Mouse (Mus musculus): ENCODE measurements around the gene Rapgef5.

Gene Rapgef5

GRCm38 (mm10) chr12:117524311-117525013 lies 8.2 kb downstream of the Rapgef5 start:
- ChIA-PET POLR2A (interaction anchor here in 1 of 4 experiments (1.1 to 1.4 kb wide), 2 partner anchors 8 to 49 kb away, joined by 3 read pairs; no protein-coding TSS in a partner anchor), CTCF (no interaction called here)

GRCm38 (mm10) chr12:117527889-117528288 lies 11.6 kb downstream of the Rapgef5 start:
- CTCF ChIA-PET: no interaction called here
- POLR2A ChIA-PET: no interaction called here

GRCm38 (mm10) chr12:117528509-117529145 lies 12.3 kb downstream of the Rapgef5 start:
- ChIA-PET POLR2A (no interaction called here), CTCF (interaction anchor here in 1 of 4 experiments (0.6 kb wide), 1 partner anchor 8 kb away, joined by 3 read pairs; no protein-coding TSS in a partner anchor)

DNA sequence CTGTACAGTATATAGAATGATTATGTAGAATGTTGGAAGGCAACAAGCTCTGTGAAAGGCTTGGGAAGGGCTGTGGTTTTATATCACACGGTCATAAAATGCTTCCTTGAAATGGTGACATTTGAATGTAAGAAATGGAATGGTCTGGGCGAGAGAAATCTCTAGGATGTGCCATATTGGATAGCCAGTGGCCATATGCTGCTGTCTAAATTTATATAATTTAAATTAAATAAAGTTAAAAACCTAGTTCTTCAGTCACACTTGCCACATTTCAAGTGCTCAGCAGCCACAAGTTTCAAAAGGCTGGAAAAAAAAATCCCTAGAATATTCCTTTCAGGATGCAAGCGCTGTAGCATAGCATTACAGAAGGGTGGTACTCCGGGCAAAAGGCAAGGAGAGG lies 14.8 kb downstream of the Rapgef5 start:
- CTCF ChIA-PET: interaction anchor here in 1 of 4 experiments (0.5 kb wide), 1 partner anchor 8 kb away, joined by 3 read pairs; no protein-coding TSS in a partner anchor
- POLR2A ChIA-PET: interaction anchor here in 1 of 4 experiments (0.6 kb wide), 1 partner anchor 117 kb away, joined by 3 read pairs; no protein-coding TSS in a partner anchor

- CTCF ChIA-PET: no interaction called here
- POLR2A ChIA-PET: interaction anchor here in 1 of 4 experiments (1.0 kb wide), 1 partner anchor 21 kb away, joined by 4 read pairs; no protein-coding TSS in a partner anchor
Measured at GRCm38 (mm10) chr12:117533176-117534086, 17.2 kb downstream of the Rapgef5 start.

GRCm38 (mm10) chr12:117534087-117534751 lies 17.9 kb downstream of the Rapgef5 start:
- CTCF ChIA-PET: interaction anchor here in 2 of 4 experiments (0.5 to 1.0 kb wide), 6 partner anchors 14 to 86 kb away, joined by 3 to 4 read pairs (median 3); no protein-coding TSS in a partner anchor
- POLR2A ChIA-PET: interaction anchor here (0.6 to 1.6 kb wide), 17 partner anchors 9 to 768 kb away, joined by 3 to 5 read pairs (median 4); no protein-coding TSS in a partner anchor

GRCm38 (mm10) chr12:117540352-117540751 lies 24.1 kb downstream of the Rapgef5 start:
- CTCF ChIA-PET: interaction anchor here in 1 of 4 experiments (0.5 kb wide), 1 partner anchor 221 kb away, joined by 18 read pairs; no protein-coding TSS in a partner anchor
- POLR2A ChIA-PET: interaction anchor here in 1 of 4 experiments (1.5 kb wide), 2 partner anchors 20 to 29 kb away, joined by 3 to 4 read pairs; no protein-coding TSS in a partner anchor

- POLR2A ChIA-PET: no interaction called here
- CTCF ChIA-PET: no interaction called here
Measured at GRCm38 (mm10) chr12:117545277-117545676, 29.0 kb downstream of the Rapgef5 start.

DNA sequence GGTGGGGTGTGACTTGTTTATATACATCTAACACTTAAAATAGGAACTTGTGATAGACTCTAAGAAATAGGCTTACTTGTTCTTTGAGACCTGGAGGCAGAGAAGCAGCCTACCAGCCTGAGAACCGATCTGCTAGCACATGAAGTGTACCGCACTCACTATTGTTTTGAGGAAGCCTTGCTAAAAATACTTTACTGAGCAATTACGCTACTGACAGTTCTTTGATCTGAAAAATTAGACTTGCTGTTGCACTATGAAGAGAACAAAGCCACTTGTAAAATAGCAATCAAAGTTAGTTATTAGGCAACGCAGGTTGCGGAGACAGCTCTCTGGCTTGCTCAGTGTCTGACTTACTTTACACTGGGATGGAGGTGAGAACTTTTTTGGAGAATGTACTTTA lies 37.1 kb downstream of the Rapgef5 start:
- POLR2A ChIA-PET: no interaction called here
- CTCF ChIA-PET: no interaction called here

GRCm38 (mm10) chr12:117554612-117555063 lies 38.4 kb downstream of the Rapgef5 start:
- POLR2A ChIA-PET: no interaction called here
- CTCF ChIA-PET: no interaction called here

- CTCF ChIA-PET: no interaction called here
- POLR2A ChIA-PET: no interaction called here
Measured at GRCm38 (mm10) chr12:117560450-117560849, 44.2 kb downstream of the Rapgef5 start.

DNA sequence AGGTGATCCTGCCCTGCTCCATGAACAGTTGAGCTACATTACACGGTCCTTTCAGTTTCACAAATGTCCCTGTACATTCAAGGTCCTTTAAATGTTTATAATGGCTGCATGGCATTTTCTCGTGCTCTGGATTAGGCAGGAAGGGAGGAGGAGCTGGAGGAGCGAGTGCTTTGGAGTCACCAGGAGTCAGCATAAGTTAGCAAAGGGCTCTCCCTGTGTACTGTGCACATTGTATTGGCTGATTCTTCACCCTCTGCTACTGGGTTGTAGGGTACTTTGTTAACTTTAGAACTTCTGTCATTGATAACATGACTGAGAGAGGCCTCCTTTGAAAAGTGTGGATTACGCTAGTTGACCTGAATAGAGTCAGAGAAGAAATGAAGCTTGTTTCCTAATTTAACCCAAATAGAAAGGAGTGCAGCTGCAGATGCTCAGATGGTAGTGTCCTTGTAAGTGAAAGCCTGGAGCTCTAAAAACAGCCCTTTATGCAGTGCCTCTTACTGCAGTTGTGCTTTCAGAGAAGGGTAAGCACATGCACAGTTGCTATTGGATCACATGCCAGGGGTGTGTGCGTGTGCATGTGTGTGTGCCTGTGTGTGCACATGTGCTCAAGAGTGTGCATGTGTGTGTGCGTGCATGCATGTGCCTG lies 45.3 kb downstream of the Rapgef5 start:
- CTCF ChIA-PET: no interaction called here
- POLR2A ChIA-PET: interaction anchor here in 1 of 4 experiments (1.2 kb wide), 1 partner anchor 13 kb away, joined by 3 read pairs; no protein-coding TSS in a partner anchor

GRCm38 (mm10) chr12:117562085-117562484 lies 45.8 kb downstream of the Rapgef5 start:
- ChIA-PET POLR2A (interaction anchor here in 1 of 4 experiments (1.2 kb wide), 1 partner anchor 12 kb away, joined by 3 read pairs; no protein-coding TSS in a partner anchor), CTCF (no interaction called here)

- ChIA-PET POLR2A (interaction anchor here in 1 of 4 experiments (1.5 kb wide), 1 partner anchor 29 kb away, joined by 4 read pairs; no protein-coding TSS in a partner anchor), CTCF (no interaction called here)
Measured at GRCm38 (mm10) chr12:117563859-117564258, 47.6 kb downstream of the Rapgef5 start.

GRCm38 (mm10) chr12:117566298-117566697 lies 50.0 kb downstream of the Rapgef5 start:
- ChIA-PET CTCF (interaction anchor here in 1 of 4 experiments (1.0 kb wide), 1 partner anchor 198 kb away, joined by 3 read pairs; no protein-coding TSS in a partner anchor), POLR2A (no interaction called here)

DNA sequence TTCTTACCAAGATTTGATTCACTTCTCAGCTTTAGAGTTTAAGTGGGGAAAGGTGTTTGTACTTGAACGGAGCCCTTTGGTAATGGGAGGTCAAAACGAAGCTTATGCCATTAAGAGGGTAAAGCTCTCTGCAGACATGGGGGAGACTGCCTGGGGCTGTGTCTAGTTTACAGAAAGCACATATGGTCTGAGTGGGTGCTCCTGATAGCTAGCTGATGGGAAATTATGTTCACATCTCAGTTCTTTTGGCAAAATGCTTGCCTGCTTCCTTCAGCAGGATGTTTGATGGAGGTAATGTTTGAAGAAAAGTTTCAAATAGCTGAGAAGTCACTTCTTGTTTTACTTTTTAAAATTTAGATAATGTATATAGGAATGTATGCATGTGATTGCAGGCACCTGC lies 53.4 kb downstream of the Rapgef5 start:
- POLR2A ChIA-PET: interaction anchor here in 1 of 4 experiments (1.3 kb wide), 1 partner anchor 30 kb away, joined by 3 read pairs; no protein-coding TSS in a partner anchor
- CTCF ChIA-PET: interaction anchor here in 1 of 4 experiments (0.7 kb wide), 1 partner anchor 285 kb away, joined by 3 read pairs; no protein-coding TSS in a partner anchor

DNA sequence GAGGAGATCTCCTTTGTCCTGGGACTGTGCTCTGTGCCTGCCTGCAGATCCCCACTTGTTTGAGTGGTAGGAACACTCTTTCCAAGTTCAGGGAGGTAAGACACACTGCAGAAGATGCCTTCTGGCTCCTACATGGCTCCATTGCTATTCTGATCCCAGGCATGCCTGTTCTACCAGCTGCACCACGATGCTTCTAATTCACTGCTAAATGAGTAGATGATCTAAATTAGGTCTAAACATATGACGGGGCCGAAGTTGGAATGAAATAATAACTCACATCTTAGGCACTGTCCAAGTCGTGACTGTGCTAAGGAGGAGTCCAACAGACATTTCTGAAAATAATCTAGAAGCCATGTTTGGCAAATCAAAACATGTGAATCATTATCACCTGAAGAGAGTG lies 68.0 kb downstream of the Rapgef5 start:
- ChIA-PET POLR2A (interaction anchor here in 2 of 4 experiments (0.8 to 2.6 kb wide), 2 partner anchors 10 to 181 kb away, joined by 4 to 6 read pairs; no protein-coding TSS in a partner anchor), CTCF (interaction anchor here in 2 of 4 experiments (0.7 to 2.0 kb wide), 3 partner anchors 181 to 199 kb away, joined by 3 to 5 read pairs (median 5); no protein-coding TSS in a partner anchor)

DNA sequence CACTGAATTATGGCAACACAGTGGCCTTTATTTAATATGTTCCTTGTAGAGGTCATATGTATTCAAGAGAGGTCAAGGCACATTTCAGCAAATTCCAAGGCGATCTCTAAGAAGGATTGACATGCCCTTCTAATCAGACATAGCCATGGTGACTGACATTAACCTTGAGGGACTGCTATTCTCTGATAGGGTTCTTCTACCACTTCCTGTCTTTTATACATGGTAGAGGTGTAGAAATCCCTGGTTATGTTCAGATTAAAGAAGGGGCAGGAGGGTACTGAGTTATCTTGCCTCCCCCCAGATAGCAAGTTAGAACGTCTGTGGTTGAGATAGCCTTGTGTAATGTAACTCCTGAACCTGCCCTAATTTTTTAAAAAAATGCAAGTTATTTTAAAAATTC lies 69.1 kb downstream of the Rapgef5 start:
- CTCF ChIA-PET: interaction anchor here in 1 of 4 experiments (0.7 kb wide), 1 partner anchor 179 kb away, joined by 3 read pairs; no protein-coding TSS in a partner anchor
- POLR2A ChIA-PET: no interaction called here
